Mouse (Mus musculus): ENCODE measurements around the gene Krt25.

DNA sequence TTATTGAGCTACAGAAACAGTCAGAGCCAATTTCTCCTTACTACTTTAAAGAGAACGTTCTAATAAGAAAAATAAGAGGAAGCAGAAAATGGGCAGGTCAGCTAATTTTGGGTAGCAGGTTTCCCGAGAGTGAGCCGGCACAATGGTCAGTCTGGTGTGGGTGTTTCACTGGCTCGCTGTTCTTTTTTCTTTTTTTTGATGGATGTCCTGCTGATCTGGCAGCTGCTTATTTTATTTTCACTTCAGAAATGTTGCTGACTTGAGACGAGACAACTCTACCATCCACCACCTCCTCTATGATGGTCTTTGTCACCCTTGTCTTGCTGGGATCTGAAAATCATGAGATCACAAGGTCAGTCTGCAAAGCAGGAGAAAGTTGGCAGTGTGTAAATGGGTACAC lies 42.8 kb downstream of the Krt25 start:
- TF ChIP-seq POLR2A (IDR thresholded peaks at IDR 0.05; ENCODE audit: control insufficient read depth, low read depth, low read length) (no peak), CTCF (IDR thresholded peaks at IDR 0.05; ENCODE audit: control insufficient read depth, insufficient read depth, insufficient replicate concordance, low read depth, low read length) (no peak)

All from testis, adult 2 months (tissue).